Mouse (Mus musculus) liver, embryonic 14.5 days (tissue): ENCODE data around the gene 5730596B20Rik. TPM values are rescaled to one million over a fixed set of nuclear protein-coding genes. Genes with fewer than 3 reads are reported as not detected.

ENCODE experiments used
- ATAC-seq: fragments of 200-750 bp; cut with Nextera tagmentation; 2 replicates; pipeline ENCODE4 v1.8.0; 2017; ENCODE audit warnings: moderate number of reproducible peaks, mild to moderate bottlenecking, moderate library complexity; ENCODE audit not compliant: insufficient read depth
- DNase-seq, 3 experiments: peaks; one replicate each; pipeline ENCODE4 v3.0.0-alpha.2; 2012 to 2013; ENCODE audit warnings: low read depth in 3 of 3, low spot score in 3 of 3
- H3K27ac ChIP-seq: fragments of 300-500 bp; sonication (generic); 2 replicates; pipeline ENCODE4 v1.5.1; 2014; ENCODE audit warnings: moderate library complexity, mild to moderate bottlenecking, control low read depth, inconsistent platforms
- H3K27me3 ChIP-seq: fragments of 300-500 bp; sonication (generic); 2 replicates; pipeline ENCODE4 v1.6.1; 2014; ENCODE audit warnings: mild to moderate bottlenecking, low read length, moderate library complexity; ENCODE audit not compliant: control insufficient read depth, insufficient read depth
- H3K36me3 ChIP-seq: fragments of 300-500 bp; sonication (generic); replicated peaks from 2 replicates; pipeline ENCODE4 v1.6.1; 2014; ENCODE audit warnings: low read depth; ENCODE audit not compliant: control insufficient read depth, insufficient read depth
- H3K4me1 ChIP-seq, 2 experiments: fragments of 200-500 bp in 1 of 2; fragments of 300-500 bp in 1 of 2; sonication (generic) in 1 of 2; replicated peaks; 2 replicates each; pipeline ENCODE4 v1.6.1; 2012 to 2014; ENCODE audit warnings: antibody characterized with exemption in 1 of 2, inconsistent platforms in 1 of 2, low read length in 1 of 2; ENCODE audit not compliant: control insufficient read depth in 2 of 2, insufficient read depth in 2 of 2
- H3K4me2 ChIP-seq: fragments of 300-500 bp; sonication (generic); 2 replicates; pipeline ENCODE4 v1.6.1; 2014; ENCODE audit warnings: low read depth, mild to moderate bottlenecking, control low read depth, moderate library complexity
- H3K4me3 ChIP-seq, 2 experiments: fragments of 200-500 bp in 1 of 2; fragments of 300-500 bp in 1 of 2; sonication (generic) in 1 of 2; 2 replicates each; pipeline ENCODE4 v1.5.1; 2012 to 2014; ENCODE audit warnings: low read depth in 2 of 2, low read length in 2 of 2, mild to moderate bottlenecking in 2 of 2, control low read depth in 1 of 2, inconsistent platforms in 1 of 2, moderate library complexity in 1 of 2; ENCODE audit not compliant: insufficient read depth in 1 of 2
- H3K9ac ChIP-seq: fragments of 300-500 bp; sonication (generic); replicated peaks from 2 replicates; pipeline ENCODE4 v1.6.1; 2014; ENCODE audit warnings: mild to moderate bottlenecking, control low read depth, moderate library complexity
- H3K9me3 ChIP-seq: fragments of 300-500 bp; sonication (generic); 2 replicates; pipeline ENCODE4 v1.6.1; 2016; ENCODE audit warnings: low read length, mixed read lengths; ENCODE audit not compliant: control insufficient read depth
- CTCF ChIP-seq: IDR thresholded peaks from 2 replicates; pipeline ENCODE4 v1.5.1; 2016; ENCODE audit warnings: antibody characterized with exemption, low read depth, control low read depth
- EP300 ChIP-seq: IDR thresholded peaks from 2 replicates; pipeline ENCODE4 v1.6.1; 2016; ENCODE audit warnings: antibody characterized with exemption, low read depth
- WGBS: fragments of 180-500 bp; shearing (Covaris S2); extraction: QIAGEN DNeasy Blood & Tissue Kit; methylation state at CpG from one replicate; pipeline ENCODE4 v1.1.7; 2014; ENCODE audit not compliant: insufficient replicate concordance; 5-methylcytosine and 5-hydroxymethylcytosine counted together
- microRNA counts: library from miRNA; unstranded; fragments of <30 nt; microRNA quantifications from one replicate; lab custom pipeline; 2016
- microRNA-seq: library from miRNA; unstranded; fragments of <30 nt; microRNA quantifications from one replicate; pipeline ENCODE4, GENCODE M21; 2016
- polyA plus RNA-seq, 2 experiments: library from polyadenylated mRNA; depleted of rRNA in 1 of 2; stranded (reverse) in 1 of 2; unstranded in 1 of 2; fragments of >200 nt; fragmentation: Nextera tagmentation in 1 of 2; extraction: Ambion mirVana in 1 of 2; gene quantifications; 2 replicates each; pipeline versions ENCODE4 v1.2.1 to v1.2.3; 2012 to 2014

Gene 5730596B20Rik
- polyA plus RNA-seq, 2 experiments: 0.03 to 0.04 TPM

DNA sequence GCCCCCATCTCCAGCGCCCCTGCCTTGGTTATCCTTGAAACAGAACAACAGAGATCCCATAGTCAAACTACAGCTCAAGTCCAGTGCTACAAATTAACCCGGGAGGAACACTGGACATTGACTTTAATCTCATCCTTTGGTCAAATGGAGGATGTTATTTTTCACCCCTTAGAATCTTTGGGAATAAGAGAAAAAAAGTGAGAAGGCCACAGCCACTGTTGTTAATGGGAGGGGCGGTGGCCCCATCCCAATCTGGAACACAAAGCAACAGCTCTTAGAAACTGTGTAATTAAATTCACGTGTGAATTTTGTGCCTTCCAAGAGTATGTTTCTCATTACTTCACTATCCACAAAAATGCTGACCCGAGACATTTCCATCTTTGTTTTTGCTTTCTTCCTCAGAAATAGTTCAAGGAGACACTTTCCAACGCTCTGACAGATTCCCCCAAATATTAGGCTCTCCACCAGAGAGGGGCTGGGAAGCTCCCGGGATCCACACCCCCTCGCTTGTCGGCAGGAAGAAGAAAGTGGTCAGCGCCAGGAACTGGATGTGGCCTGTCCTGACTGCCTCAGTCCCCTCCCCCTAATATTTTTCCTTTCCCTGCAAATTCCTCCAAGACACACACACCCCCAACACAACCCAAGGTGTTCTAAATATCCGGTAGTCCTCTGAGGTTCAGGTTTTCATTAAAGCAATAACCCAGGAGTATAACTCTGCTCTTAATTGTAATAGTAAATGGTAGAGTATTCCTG is 50.3 kb downstream of the 5730596B20Rik start:
- H3K9me3 ChIP-seq: no peaks in the 10 kb centered on the region
- no peak for DNase-seq
- H3K36me3 ChIP-seq: no peaks in the 10 kb centered on the region
- no peaks in the 10 kb centered on the region for H3K4me1 ChIP-seq
- TF ChIP-seq CTCF (no peak), EP300 (no peak)
- H3K9ac ChIP-seq: no peak overlapping the region
- H3K27me3 ChIP-seq: peaks cover 97% of the 10 kb centered on the region
- ATAC-seq: no peak
- no peak overlapping the region for H3K4me2 ChIP-seq
- no peak overlapping the region for H3K4me3 ChIP-seq
- H3K27ac ChIP-seq: no peak overlapping the region
- 21% methylated on average over 11 of the region's 11 CpGs for whole genome bisulfite sequencing

DNA sequence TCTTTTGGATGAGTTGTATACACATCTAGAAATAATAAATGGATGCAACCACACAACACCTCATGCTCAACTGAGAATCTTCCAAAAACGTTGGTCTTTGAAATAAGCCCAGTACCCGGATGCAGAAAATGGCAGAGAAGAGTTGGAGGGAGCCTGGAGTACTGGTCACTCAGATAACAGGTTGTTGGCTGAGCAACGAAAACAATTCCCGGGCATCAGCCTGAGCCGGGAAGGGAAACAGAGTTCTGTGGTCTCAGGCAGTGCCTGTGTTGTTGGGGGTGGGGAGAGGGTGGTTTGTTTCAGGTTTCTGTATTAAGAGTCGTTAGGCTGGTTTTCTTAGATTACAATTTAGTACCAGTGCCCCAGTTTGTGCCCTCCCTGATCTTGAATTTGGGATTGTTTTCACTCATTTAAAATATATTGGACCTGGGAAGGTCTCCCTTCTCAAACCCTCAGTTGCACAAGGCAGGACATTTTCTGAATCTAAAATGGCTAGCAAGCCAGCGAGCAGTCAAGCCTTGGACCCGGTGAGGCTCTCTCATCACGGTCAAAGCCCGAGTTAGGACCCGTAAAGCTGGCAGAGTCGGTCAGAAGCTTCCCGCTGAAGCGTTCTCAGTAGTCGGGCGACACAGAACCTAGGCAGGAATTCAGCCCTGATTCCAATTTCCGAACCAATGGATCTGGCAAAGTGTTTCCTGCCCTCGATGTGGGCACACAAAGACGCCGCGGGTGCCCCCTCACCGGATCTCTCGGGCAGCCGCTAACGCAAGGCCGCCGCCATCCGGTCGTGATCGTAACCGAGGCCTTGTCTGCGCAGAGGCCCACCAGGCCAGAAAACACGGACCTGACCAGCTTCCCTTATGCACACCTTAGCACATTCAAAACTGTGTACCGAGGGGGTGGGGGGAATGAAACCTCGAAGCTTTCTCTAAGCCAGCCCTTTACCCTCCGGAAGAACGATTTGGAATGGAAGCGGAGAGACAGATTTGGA is 51.5 kb downstream of the 5730596B20Rik start:
- DNase-seq: no peak
- Histone ChIP-seq H3K9ac (no peak overlapping the region), H3K36me3 (no peaks in the 10 kb centered on the region), H3K27me3 (peaks cover 97% of the 10 kb centered on the region), H3K9me3 (no peaks in the 10 kb centered on the region), H3K4me1 (no peaks in the 10 kb centered on the region), H3K4me3 (no peak overlapping the region), H3K4me2 (no peak overlapping the region), H3K27ac (no peak overlapping the region)
- TF ChIP-seq EP300 (no peak), CTCF (no peak)
- no peak for ATAC-seq
- 2% methylated on average over 38 of the region's 38 CpGs for WGBS

DNA sequence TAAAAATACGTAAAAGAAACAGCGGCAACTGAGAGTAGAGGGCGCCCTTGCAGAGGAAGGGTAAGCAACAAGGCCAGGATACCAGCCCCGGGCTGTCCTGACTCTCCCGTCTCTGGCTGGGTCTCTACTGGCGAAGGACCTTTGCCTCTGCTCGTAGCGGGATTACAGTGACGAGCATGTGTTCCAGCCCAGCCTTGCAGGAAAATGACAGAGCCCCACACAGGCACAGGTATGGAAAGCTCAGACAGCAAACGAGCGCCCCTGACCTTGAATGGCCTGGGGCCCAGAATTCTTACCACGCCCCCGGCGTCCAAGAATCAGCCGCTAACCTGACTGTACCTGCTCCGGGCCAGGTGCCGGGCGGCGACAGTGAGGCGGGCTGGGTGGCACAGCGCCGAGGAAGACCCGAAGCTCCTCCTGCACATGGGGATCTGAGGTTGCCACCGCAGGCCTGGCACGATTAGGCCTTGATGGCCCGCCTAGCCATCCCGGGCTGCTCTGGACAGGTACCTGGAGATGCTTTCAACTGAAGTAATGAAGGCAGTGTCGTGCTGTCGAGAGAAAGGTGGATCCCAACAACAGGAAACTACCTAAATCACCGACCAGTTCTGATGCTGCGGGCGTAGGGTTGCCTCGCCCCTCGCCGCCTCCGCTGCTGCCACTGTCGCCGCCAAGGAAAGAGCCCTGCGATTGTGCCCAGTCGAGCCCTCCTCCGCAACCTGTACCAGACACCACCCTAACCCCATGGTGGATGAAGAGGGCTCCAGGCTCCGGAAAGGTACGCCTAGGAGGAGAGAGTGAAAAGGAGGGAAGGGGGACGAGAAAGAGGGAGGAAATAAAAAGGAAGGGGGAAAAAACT is 52.5 kb downstream of the 5730596B20Rik start:
- Histone ChIP-seq H3K4me3 (no peak overlapping the region), H3K27me3 (peaks cover 97% of the 10 kb centered on the region), H3K9ac (no peak overlapping the region), H3K36me3 (no peaks in the 10 kb centered on the region), H3K27ac (no peak overlapping the region), H3K4me1 (no peaks in the 10 kb centered on the region), H3K4me2 (no peak overlapping the region), H3K9me3 (no peaks in the 10 kb centered on the region)
- DNase-seq (no peak), ATAC-seq (no peak)
- WGBS: 3% methylated on average over 44 of the region's 44 CpGs
- TF ChIP-seq CTCF (no peak), EP300 (no peak)

MicroRNAs within 50 kb of the gene (microRNA counts, 519-probe panel; counts per million panel counts)
- microRNA mmu-miR-196b (lab: Ali Mortazavi, UCI): 69.9 counts per million

Small RNA genes lying within 50 kb of the gene (microRNA-seq; reads per million reads assigned to microRNA genes)
- 523 reads per million, percentile 66 among the genes with 10 or more reads in this experiment for gene Mir196b

Other genes with a start within 250 kb of the 5730596B20Rik start
- gene Skap2, start 164.9 kb upstream of the 5730596B20Rik start, polyA plus RNA-seq (2012; rRNA removed): 5.4 and 10.1 TPM in 2 replicates
- gene Skap2, start 164.9 kb upstream of the 5730596B20Rik start, polyA plus RNA-seq (2014; fragmentation: Nextera tagmentation; extraction: Ambion mirVana): 18.4 and 19.4 TPM in 2 replicates
- gene Hoxa1, start 19.2 kb upstream of the 5730596B20Rik start, polyA plus RNA-seq (2012; rRNA removed): 0.21 and 0.33 TPM in 2 replicates
- gene Hoxa1, start 19.2 kb upstream of the 5730596B20Rik start, polyA plus RNA-seq (2014; fragmentation: Nextera tagmentation; extraction: Ambion mirVana): 0.40 and 0.47 TPM in 2 replicates
- 0.26 and 0.30 TPM in 2 replicates for gene Hoxa2, start 12.7 kb upstream of the 5730596B20Rik start, polyA plus RNA-seq (2012; rRNA removed)
- gene Hoxa2, start 12.7 kb upstream of the 5730596B20Rik start, polyA plus RNA-seq (2014; fragmentation: Nextera tagmentation; extraction: Ambion mirVana): 0.14 and 0.33 TPM in 2 replicates
- 0.25 and 0.26 TPM in 2 replicates for gene Hoxa4, start 14.3 kb downstream of the 5730596B20Rik start, polyA plus RNA-seq (2012; rRNA removed)
- gene Hoxa4, start 14.3 kb downstream of the 5730596B20Rik start, polyA plus RNA-seq (2014; fragmentation: Nextera tagmentation; extraction: Ambion mirVana): 0.09 and 0.14 TPM in 2 replicates
- gene Hoxa5, start 27.1 kb downstream of the 5730596B20Rik start, polyA plus RNA-seq (2012; rRNA removed): 0.52 and 0.97 TPM in 2 replicates
- gene Hoxa5, start 27.1 kb downstream of the 5730596B20Rik start, polyA plus RNA-seq (2014; fragmentation: Nextera tagmentation; extraction: Ambion mirVana): 0.16 and 0.43 TPM in 2 replicates
- not detected in 2 replicates for gene Hoxa6, start 31.2 kb downstream of the 5730596B20Rik start, polyA plus RNA-seq (2012; rRNA removed)
- not detected in 2 replicates for gene Hoxa6, start 31.2 kb downstream of the 5730596B20Rik start, polyA plus RNA-seq (2014; fragmentation: Nextera tagmentation; extraction: Ambion mirVana)
- gene Hoxa3, start 35.8 kb downstream of the 5730596B20Rik start, polyA plus RNA-seq (2012; rRNA removed): 0.37 and 0.43 TPM in 2 replicates
- 0.13 and 0.38 TPM in 2 replicates for gene Hoxa3, start 35.8 kb downstream of the 5730596B20Rik start, polyA plus RNA-seq (2014; fragmentation: Nextera tagmentation; extraction: Ambion mirVana)
- not detected in 2 replicates for gene Gm28308, start 35.8 kb downstream of the 5730596B20Rik start, polyA plus RNA-seq (2012; rRNA removed)
- not detected in 2 replicates for gene Gm28308, start 35.8 kb downstream of the 5730596B20Rik start, polyA plus RNA-seq (2014; fragmentation: Nextera tagmentation; extraction: Ambion mirVana)
- 0.18 and 0.26 TPM in 2 replicates for gene Hoxa7, start 44.4 kb downstream of the 5730596B20Rik start, polyA plus RNA-seq (2012; rRNA removed)
- gene Hoxa7, start 44.4 kb downstream of the 5730596B20Rik start, polyA plus RNA-seq (2014; fragmentation: Nextera tagmentation; extraction: Ambion mirVana): 0.18 and 0.23 TPM in 2 replicates
- 0.58 and 0.76 TPM in 2 replicates for gene Hoxa9, start 53.6 kb downstream of the 5730596B20Rik start, polyA plus RNA-seq (2012; rRNA removed)
- 0.28 and 0.43 TPM in 2 replicates for gene Hoxa9, start 53.6 kb downstream of the 5730596B20Rik start, polyA plus RNA-seq (2014; fragmentation: Nextera tagmentation; extraction: Ambion mirVana)
- 0.04 and 0.19 TPM in 2 replicates for gene Hoxa10, start 63.4 kb downstream of the 5730596B20Rik start, polyA plus RNA-seq (2012; rRNA removed)
- 0.14 TPM in 1 of 2 replicates, not detected in the other for gene Hoxa10, start 63.4 kb downstream of the 5730596B20Rik start, polyA plus RNA-seq (2014; fragmentation: Nextera tagmentation; extraction: Ambion mirVana)
- gene Hoxa11, start 68.3 kb downstream of the 5730596B20Rik start, polyA plus RNA-seq (2012; rRNA removed): 0.03 TPM in 1 of 2 replicates, not detected in the other
- not detected in 2 replicates for gene Hoxa11, start 68.3 kb downstream of the 5730596B20Rik start, polyA plus RNA-seq (2014; fragmentation: Nextera tagmentation; extraction: Ambion mirVana)
- 0.02 and 0.09 TPM in 2 replicates for gene Hoxa13, start 83.4 kb downstream of the 5730596B20Rik start, polyA plus RNA-seq (2012; rRNA removed)
- gene Hoxa13, start 83.4 kb downstream of the 5730596B20Rik start, polyA plus RNA-seq (2014; fragmentation: Nextera tagmentation; extraction: Ambion mirVana): not detected in 2 replicates
- gene Evx1, start 136.0 kb downstream of the 5730596B20Rik start, polyA plus RNA-seq (2012; rRNA removed): 0.03 TPM in 1 of 2 replicates, not detected in the other
- gene Evx1, start 136.0 kb downstream of the 5730596B20Rik start, polyA plus RNA-seq (2014; fragmentation: Nextera tagmentation; extraction: Ambion mirVana): not detected in 2 replicates